Mouse (Mus musculus) macrophage (primary cell): ENCODE measurements around the gene Mgme1. TPM values are rescaled to one million over a fixed set of nuclear protein-coding genes. Genes with fewer than 3 reads are reported as not detected.
A peak's percentile ranks its signal among the peaks of the same experiment; 100 is the strongest.

Experiments used
- H3K27ac ChIP-seq: fragments of 350-480 bp; formaldehyde crosslinking; 2 replicates; pipeline ENCODE4 v1.9.0; 2021
- H3K36me3 ChIP-seq: fragments of 350-480 bp; formaldehyde crosslinking; 2 replicates; pipeline ENCODE4 v1.9.0; 2021; ENCODE audit errors: inconsistent target
- H3K4me3 ChIP-seq: fragments of 350-480 bp; formaldehyde crosslinking; 2 replicates; pipeline ENCODE4 v1.9.0; 2021; ENCODE audit errors: inconsistent target
- H3K79me2 ChIP-seq: fragments of 350-480 bp; formaldehyde crosslinking; 2 replicates; pipeline ENCODE4 v1.9.0; 2021; ENCODE audit errors: inconsistent target
- WGBS: methylation state at CpG from one replicate; pipeline ENCODE4 v1.1.7; 2026; ENCODE audit warnings: inconsistent platforms; ENCODE audit not compliant: missing documents; 5-methylcytosine and 5-hydroxymethylcytosine counted together
- polyA plus RNA-seq: library from polyadenylated mRNA; stranded (reverse); fragments of 250-400 nt; gene quantifications from 3 replicates; pipeline ENCODE4 v1.2.4, GENCODE M21; 2018; ENCODE audit warnings: inconsistent platforms

Gene Mgme1
- polyA plus RNA-seq, 1 experiment from 2014 or later, result 6.5 TPM

GRCm38 (mm10) chr2:144269679-144270475, 586 bp upstream of the Mgme1 start:
- H3K27ac ChIP-seq, result peak overlapping the region; percentile 96
- peak overlapping the region; percentile 95 for H3K4me3 ChIP-seq
- H3K36me3 ChIP-seq, result no peaks in the 10 kb centered on the region
- WGBS, result 0% methylated on average over 33 of the region's 33 CpGs
- H3K79me2 ChIP-seq, result peaks cover 88% of the 10 kb centered on the region

GRCm38 (mm10) chr2:144272088-144272487, 1.6 kb downstream of the Mgme1 start:
- no peak overlapping the region for H3K4me3 ChIP-seq
- H3K79me2 ChIP-seq, result peaks cover 67% of the 10 kb centered on the region
- no peak overlapping the region for H3K27ac ChIP-seq
- 91% methylated on average over 11 of the region's 12 CpGs for WGBS
- H3K36me3 ChIP-seq, result no peaks in the 10 kb centered on the region

- 13% methylated on average over 8 of the region's 8 CpGs for WGBS
- H3K79me2 ChIP-seq, result peaks cover 40% of the 10 kb centered on the region
- peak overlapping the region; percentile 84 for H3K27ac ChIP-seq
- no peak overlapping the region for H3K4me3 ChIP-seq
- no peaks in the 10 kb centered on the region for H3K36me3 ChIP-seq
Measured at GRCm38 (mm10) chr2:144274741-144275140, 4.3 kb downstream of the Mgme1 start.

GRCm38 (mm10) chr2:144276885-144277284, 6.4 kb downstream of the Mgme1 start:
- H3K79me2 ChIP-seq, result peaks cover 24% of the 10 kb centered on the region
- no peak overlapping the region for H3K27ac ChIP-seq
- H3K36me3 ChIP-seq, result no peaks in the 10 kb centered on the region
- no peak overlapping the region for H3K4me3 ChIP-seq
- 93% methylated on average over 3 of the region's 3 CpGs for WGBS

GRCm38 (mm10) chr2:144279742-144280141, 9.3 kb downstream of the Mgme1 start:
- 86% methylated on average over 5 of the region's 5 CpGs for WGBS
- H3K4me3 ChIP-seq, result no peak overlapping the region
- H3K27ac ChIP-seq, result peak overlapping the region; percentile 17; the same call in 1 of the 2 replicates
- H3K36me3 ChIP-seq, result no peaks in the 10 kb centered on the region
- H3K79me2 ChIP-seq, result no peaks in the 10 kb centered on the region; the same call in 1 of the 2 replicates

- Histone ChIP-seq H3K27ac (peak overlapping the region; percentile 8; the same call in 1 of the 2 replicates), H3K79me2 (no peaks in the 10 kb centered on the region; the same call in 1 of the 2 replicates), H3K4me3 (no peak overlapping the region), H3K36me3 (no peaks in the 10 kb centered on the region)
- 90% methylated on average over 2 of the region's 3 CpGs for WGBS
Measured at GRCm38 (mm10) chr2:144280568-144280967, 10.1 kb downstream of the Mgme1 start.

- Histone ChIP-seq H3K36me3 (no peaks in the 10 kb centered on the region), H3K27ac (no peak overlapping the region), H3K79me2 (no peaks in the 10 kb centered on the region), H3K4me3 (no peak overlapping the region)
- WGBS, result 90% methylated on average over 3 of the region's 3 CpGs
Measured at GRCm38 (mm10) chr2:144281417-144281816, 11.0 kb downstream of the Mgme1 start.

GRCm38 (mm10) chr2:144290321-144290720, 19.9 kb downstream of the Mgme1 start:
- no peaks in the 10 kb centered on the region for H3K36me3 ChIP-seq
- 51% methylated on average over 7 of the region's 7 CpGs for WGBS
- no peaks in the 10 kb centered on the region for H3K79me2 ChIP-seq
- H3K27ac ChIP-seq, result peak overlapping the region; percentile 58
- H3K4me3 ChIP-seq, result no peak overlapping the region

- no peak overlapping the region for H3K27ac ChIP-seq
- no peaks in the 10 kb centered on the region for H3K79me2 ChIP-seq
- WGBS, result over 99% methylated on average over 11 of the region's 11 CpGs
- no peak overlapping the region for H3K4me3 ChIP-seq
- H3K36me3 ChIP-seq, result no peaks in the 10 kb centered on the region
Measured at GRCm38 (mm10) chr2:144291600-144292305, 21.3 kb downstream of the Mgme1 start.

- Histone ChIP-seq H3K79me2 (no peaks in the 10 kb centered on the region), H3K4me3 (no peak overlapping the region), H3K27ac (peak overlapping the region; percentile 80), H3K36me3 (no peaks in the 10 kb centered on the region)
- WGBS, result 51% methylated on average over 9 of the region's 9 CpGs
Measured at GRCm38 (mm10) chr2:144295145-144295735, 24.8 kb downstream of the Mgme1 start.

GRCm38 (mm10) chr2:144299749-144300669, 29.5 kb downstream of the Mgme1 start:
- H3K27ac ChIP-seq, result peak overlapping the region; percentile 78
- H3K4me3 ChIP-seq, result no peak overlapping the region
- no peaks in the 10 kb centered on the region for H3K79me2 ChIP-seq
- no peaks in the 10 kb centered on the region for H3K36me3 ChIP-seq
- WGBS, result 34% methylated on average over 9 of the region's 9 CpGs

GRCm38 (mm10) chr2:144301101-144301500, 30.6 kb downstream of the Mgme1 start:
- Histone ChIP-seq H3K4me3 (no peak overlapping the region), H3K27ac (peak overlapping the region; percentile 78), H3K36me3 (no peaks in the 10 kb centered on the region), H3K79me2 (no peaks in the 10 kb centered on the region)
- 72% methylated on average over 9 of the region's 11 CpGs for WGBS

GRCm38 (mm10) chr2:144305721-144306294, 35.3 kb downstream of the Mgme1 start:
- H3K4me3 ChIP-seq, result no peak overlapping the region
- 94% methylated on average over 18 of the region's 18 CpGs for WGBS
- no peak overlapping the region for H3K27ac ChIP-seq
- H3K79me2 ChIP-seq, result no peaks in the 10 kb centered on the region
- H3K36me3 ChIP-seq, result no peaks in the 10 kb centered on the region

- no peak overlapping the region for H3K4me3 ChIP-seq
- 92% methylated on average over 8 of the region's 8 CpGs for WGBS
- H3K27ac ChIP-seq, result no peak overlapping the region
- H3K36me3 ChIP-seq, result no peaks in the 10 kb centered on the region
- no peaks in the 10 kb centered on the region for H3K79me2 ChIP-seq
Measured at GRCm38 (mm10) chr2:144308561-144308960, 38.1 kb downstream of the Mgme1 start.
